Mouse (Mus musculus) duodenum, adult 2 months (tissue): ENCODE results near the gene Krtap5-5. TPM values are rescaled to one million over a fixed set of nuclear protein-coding genes. Genes with fewer than 3 reads are reported as not detected.

Experiments used
- polyA plus RNA-seq: library from polyadenylated mRNA; depleted of rRNA; stranded (reverse); fragments of >200 nt; gene quantifications from 2 replicates; pipeline ENCODE4 v1.2.3, GENCODE M21; 2012; ENCODE audit warnings: low replicate concordance; rRNA removed

The Krtap5-5 gene
- 2.1 TPM in 1 of 2 replicates, not detected in the other for polyA plus RNA-seq

DNA sequence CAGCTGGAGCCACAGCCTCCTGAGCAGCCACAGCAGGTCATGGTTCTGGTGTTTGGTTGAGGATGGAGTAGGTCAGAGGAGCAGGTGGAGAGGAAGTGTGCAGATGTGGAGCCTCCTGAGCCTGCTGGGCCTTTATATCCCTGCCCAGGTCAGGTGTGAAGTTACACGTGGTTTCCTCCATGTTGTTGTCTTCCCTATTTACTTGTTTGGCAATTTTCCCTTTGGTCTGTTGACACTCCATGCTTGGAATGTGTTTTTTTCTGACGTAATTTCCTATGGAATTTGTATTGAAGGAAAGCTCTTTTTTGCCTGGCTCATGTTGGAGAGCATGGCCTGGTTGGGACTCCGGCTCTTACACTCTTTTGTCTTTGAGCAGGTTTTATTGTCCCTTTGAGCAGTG is at the start of gene Krtap5-5:
Krtap5-5 (minus strand) TSS at position 101 of the 400 bp plus-strand sequence.

DNA sequence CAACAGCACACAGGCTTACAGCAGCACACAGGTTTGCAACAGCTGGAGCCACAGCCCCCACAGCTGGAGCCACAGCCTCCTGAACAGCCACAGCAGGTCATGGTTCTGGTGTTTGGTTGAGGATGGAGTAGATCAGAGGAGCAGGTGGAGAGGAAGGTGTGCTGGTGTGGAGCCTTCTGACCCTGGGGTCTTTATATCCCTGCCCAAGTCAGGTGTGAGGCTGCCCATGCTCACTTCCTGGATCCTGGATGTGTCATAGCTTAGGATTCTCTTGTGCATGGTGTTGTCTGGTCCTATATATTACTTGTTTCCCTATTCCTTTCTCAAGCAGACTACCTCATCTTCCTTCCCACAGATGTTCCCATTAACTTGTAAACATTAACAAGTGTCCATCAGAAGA is 44.5 kb upstream of the Krtap5-5 start, which contains the start of gene Gm4559:
Gm4559 (minus strand) TSS at position 101 of the 400 bp plus-strand sequence.

DNA sequence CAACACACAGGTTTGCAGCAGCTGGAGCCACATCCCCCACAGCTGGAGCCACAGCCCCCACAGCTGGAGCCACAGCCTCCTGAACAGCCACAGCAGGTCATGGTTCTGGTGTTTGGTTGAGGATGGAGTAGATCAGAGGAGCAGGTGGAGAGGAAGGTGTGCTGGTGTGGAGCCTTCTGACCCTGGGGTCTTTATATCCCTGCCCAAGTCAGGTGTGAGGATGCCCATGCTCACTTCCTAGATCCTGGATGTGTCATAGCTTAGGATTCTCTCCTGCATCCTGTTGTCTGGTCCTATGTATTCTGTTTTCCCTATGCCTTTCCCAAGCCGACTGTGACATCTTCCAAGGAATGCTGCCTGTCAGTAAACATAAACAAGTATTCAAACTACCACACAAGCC is 28.5 kb upstream of the Krtap5-5 start, which contains the start of gene Gm2431:
Gm2431 (minus strand) TSS at position 101 of the 400 bp plus-strand sequence.

DNA sequence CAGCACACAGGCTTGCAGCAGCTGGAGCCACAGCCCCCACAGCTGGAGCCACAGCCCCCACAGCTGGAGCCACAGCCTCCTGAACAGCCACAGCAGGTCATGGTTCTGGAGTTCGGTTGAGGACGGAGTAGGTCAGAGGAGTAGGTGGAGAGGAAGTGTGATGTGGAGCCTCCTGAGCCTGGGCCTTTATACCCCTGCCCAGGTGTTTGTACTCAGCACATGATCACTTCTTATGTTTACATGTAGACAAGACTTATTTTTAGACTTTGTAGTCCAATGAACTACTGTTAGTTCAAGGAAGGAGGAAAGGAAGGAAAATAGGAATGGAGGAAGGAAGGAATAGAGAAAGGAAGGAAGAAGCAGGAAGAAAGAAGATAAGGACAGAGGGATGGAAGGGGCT is 11.2 kb upstream of the Krtap5-5 start, which contains the start of gene Gm40460:
Gm40460 (minus strand) TSS at position 101 of the 400 bp plus-strand sequence.

DNA sequence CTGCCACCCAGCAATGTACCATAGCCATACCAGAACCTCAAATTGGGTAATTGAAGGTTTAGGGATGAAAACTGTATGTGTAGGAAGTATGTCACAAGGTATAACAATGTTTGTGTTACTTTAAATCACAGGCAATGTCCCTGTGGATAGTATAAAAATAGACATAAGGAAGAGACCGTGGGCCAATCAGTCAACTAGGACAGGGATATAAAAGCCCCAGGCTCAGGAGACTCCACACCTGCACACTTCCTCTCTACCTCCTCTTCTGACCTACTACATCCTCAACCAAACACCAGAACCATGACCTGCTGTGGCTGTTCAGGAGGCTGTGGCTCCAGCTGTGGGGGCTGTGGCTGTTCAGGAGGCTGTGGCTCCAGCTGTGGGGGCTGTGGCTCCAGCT is 18.2 kb downstream of the Krtap5-5 start, which contains the start of gene Gm7579:
Gm7579 (plus strand) TSS at position 301 of the 400 bp plus-strand sequence.

DNA sequence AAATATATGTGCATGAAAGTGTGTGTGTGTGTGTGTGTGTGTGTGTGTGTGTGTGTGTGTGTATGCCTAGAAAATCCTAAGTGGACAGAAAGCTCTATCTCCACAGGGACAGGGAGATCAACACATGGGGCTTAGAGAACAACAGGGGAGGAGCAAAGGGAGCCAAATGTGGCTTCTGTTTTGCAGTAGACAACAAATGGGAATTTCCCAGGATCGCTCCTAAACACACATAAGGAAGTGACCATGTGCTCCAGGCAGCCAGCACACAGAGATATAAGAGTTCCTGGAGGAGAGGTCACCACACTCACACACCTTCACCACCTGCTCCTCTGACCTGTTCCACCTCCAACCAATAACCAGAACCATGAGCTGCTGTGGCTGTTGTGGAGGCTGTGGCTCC is 28.7 kb downstream of the Krtap5-5 start, which contains the start of gene Krtap5-3:
Krtap5-3 (plus strand) TSS at position 301 of the 400 bp plus-strand sequence.

DNA sequence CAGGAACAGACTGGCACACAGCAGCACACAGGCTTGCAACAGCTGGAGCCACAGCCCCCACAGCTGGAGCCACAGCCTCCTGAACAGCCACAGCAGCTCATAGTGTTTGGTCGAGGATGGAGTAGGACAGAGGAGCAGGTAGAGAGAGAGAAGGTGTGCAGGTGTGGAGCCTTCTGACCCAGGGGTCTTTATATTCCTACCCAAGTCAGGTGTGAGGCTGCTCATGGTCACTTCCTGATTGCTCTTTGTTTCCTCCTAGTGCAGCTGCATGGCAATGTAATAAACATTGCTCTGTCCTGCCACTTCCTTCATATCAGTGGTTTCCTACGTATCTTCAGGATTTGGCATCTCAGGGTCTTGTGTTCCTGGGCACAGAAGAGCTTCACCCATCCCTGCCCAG is 39.5 kb downstream of the Krtap5-5 start, which contains the start of gene Gm10153:
Gm10153 (minus strand) TSS at position 101 of the 400 bp plus-strand sequence.

Other genes starting within 250 kb of the Krtap5-5 start
- gene Mob2, start 168.9 kb downstream of the Krtap5-5 start, polyA plus RNA-seq = 30.2 and 35.8 TPM in 2 replicates
- gene Dusp8, start 134.1 kb downstream of the Krtap5-5 start, polyA plus RNA-seq = 11.0 and 11.1 TPM in 2 replicates
- not detected in 2 replicates for gene Gm45618, start 109.2 kb downstream of the Krtap5-5 start, polyA plus RNA-seq
- not detected in 2 replicates for gene Gm39115, start 93.9 kb downstream of the Krtap5-5 start, polyA plus RNA-seq
- not detected in 2 replicates for gene Gm45337, start 85.4 kb downstream of the Krtap5-5 start, polyA plus RNA-seq
- gene Gm29735, start 72.9 kb downstream of the Krtap5-5 start, polyA plus RNA-seq = 0.33 TPM in 1 of 2 replicates, not detected in the other
- gene Gm4553, start 64.2 kb downstream of the Krtap5-5 start, polyA plus RNA-seq = not detected in 2 replicates
- gene Krtap5-2, start 54.0 kb downstream of the Krtap5-5 start, polyA plus RNA-seq = not detected in 2 replicates
- gene Gm10153, start 39.6 kb downstream of the Krtap5-5 start, polyA plus RNA-seq = not detected in 2 replicates
- gene Krtap5-3, start 28.6 kb downstream of the Krtap5-5 start, polyA plus RNA-seq = 0.14 TPM in 1 of 2 replicates, not detected in the other
- not detected in 2 replicates for gene Gm7579, start 18.1 kb downstream of the Krtap5-5 start, polyA plus RNA-seq
- gene Gm40460, start 11.1 kb upstream of the Krtap5-5 start, polyA plus RNA-seq = not detected in 2 replicates
- gene Gm2431, start 28.4 kb upstream of the Krtap5-5 start, polyA plus RNA-seq = not detected in 2 replicates
- gene Gm4559, start 44.4 kb upstream of the Krtap5-5 start, polyA plus RNA-seq = not detected in 2 replicates
- not detected in 2 replicates for gene Krtap5-1, start 67.1 kb upstream of the Krtap5-5 start, polyA plus RNA-seq
- not detected in 2 replicates for gene Krtap5-4, start 73.6 kb upstream of the Krtap5-5 start, polyA plus RNA-seq
- gene Ifitm10, start 143.8 kb upstream of the Krtap5-5 start, polyA plus RNA-seq = 2.2 and 4.4 TPM in 2 replicates
- not detected in 2 replicates for gene Gm49369, start 152.7 kb upstream of the Krtap5-5 start, polyA plus RNA-seq
- gene Ctsd, start 158.1 kb upstream of the Krtap5-5 start, polyA plus RNA-seq = 219 and 317 TPM in 2 replicates
- 1.8 and 119 TPM in 2 replicates for gene Syt8, start 204.9 kb upstream of the Krtap5-5 start, polyA plus RNA-seq
- 0.20 and 1.7 TPM in 2 replicates for gene Tnni2, start 211.8 kb upstream of the Krtap5-5 start, polyA plus RNA-seq
- 33.4 and 47.1 TPM in 2 replicates for gene Lsp1, start 230.8 kb upstream of the Krtap5-5 start, polyA plus RNA-seq